Mouse (Mus musculus): ENCODE results near the gene Pi16. TPM values are rescaled to one million over a fixed set of nuclear protein-coding genes. Genes with fewer than 3 reads are reported as not detected.

Pi16 gene
- polyA plus RNA-seq, 1 experiment: 0.61 TPM

DNA sequence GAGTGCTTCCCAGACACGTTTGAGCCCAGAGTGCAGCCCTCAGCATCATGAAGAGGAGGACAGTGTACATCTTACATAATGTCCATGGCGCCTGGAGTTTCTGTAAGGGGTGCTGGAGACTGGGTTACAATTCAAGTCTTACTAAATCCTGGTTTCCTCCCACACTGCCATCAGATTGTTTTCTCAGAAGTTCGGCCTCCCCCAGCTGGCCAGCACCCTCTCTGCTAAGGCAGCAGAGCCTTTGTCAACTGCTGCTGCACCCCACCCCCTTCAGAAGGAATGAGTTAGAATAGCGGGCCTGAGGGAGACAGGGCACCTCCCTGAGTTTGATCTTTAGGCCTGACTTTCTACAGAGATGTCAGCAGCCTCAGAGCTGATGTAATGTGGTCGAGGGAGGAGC, 15.3 kb upstream of the Pi16 start:
- no peak overlapping the region for H3K4me3 ChIP-seq (ENCODE audit: insufficient read depth, low read length)
- TF ChIP-seq CTCF (IDR thresholded peaks at IDR 0.05; ENCODE audit: borderline replicate concordance, insufficient read depth, low read length): no peak
- no peak overlapping the region for H3K27ac ChIP-seq (ENCODE audit: insufficient read depth, low read length)
- peaks cover 8% of the 10 kb centered on the region for H3K4me1 ChIP-seq (ENCODE audit: control insufficient read depth, insufficient read depth, low read length)

DNA sequence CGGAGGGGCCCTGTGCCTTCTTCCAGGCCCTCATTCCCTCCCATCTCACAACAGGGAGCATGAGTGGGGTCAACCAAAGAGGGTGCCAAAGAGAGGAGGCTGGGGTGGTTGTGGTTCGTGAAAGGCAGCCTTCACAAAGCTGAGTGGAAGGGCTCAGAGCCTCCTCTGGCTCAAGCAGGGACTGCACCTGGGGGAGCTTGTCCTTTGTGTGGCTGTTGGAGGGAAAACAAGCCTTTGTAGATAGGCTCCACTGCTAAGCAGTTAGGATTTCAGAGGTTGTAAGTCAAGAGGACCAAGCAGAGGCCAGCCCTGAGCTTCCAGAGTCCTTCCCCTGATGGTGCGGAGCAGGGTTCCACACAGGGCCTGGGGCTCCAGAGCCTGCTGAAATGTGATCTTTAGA, 14.4 kb upstream of the Pi16 start:
- no peak overlapping the region for H3K27ac ChIP-seq (ENCODE audit: insufficient read depth, low read length)

DNA sequence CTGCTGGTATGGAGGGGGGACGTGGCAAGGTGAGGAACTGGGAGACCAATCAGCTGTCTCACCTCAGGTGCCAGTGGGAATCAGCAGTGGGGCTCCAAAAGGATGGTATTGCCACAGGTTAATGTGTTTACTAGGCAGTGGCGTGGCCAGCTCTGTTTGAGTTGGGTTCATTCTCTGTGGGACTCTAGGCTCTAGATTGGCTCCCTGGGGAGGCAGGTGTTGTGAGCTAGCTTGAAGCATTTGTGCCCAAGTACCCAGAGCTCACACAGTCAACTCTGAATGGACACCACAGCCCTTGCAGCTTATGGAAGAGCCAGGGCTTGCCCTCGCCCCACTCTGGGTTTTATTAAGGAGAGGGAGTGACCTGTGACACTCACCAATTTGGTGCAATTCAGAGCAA, 13.6 kb upstream of the Pi16 start:
- Histone ChIP-seq H3K27ac (ENCODE audit: insufficient read depth, low read length) (no peak overlapping the region), H3K4me1 (ENCODE audit: control insufficient read depth, insufficient read depth, low read length) (peaks cover 8% of the 10 kb centered on the region), H3K4me3 (ENCODE audit: insufficient read depth, low read length) (no peak overlapping the region)
- TF ChIP-seq CTCF (IDR thresholded peaks at IDR 0.05; ENCODE audit: borderline replicate concordance, insufficient read depth, low read length): no peak
- TF ChIP-seq POLR2A (IDR thresholded peaks at IDR 0.05; ENCODE audit: low read depth, low read length): no peak

More for the DNA sequence above, 14.4 kb upstream of the Pi16 start:
- peaks cover 8% of the 10 kb centered on the region for H3K4me1 ChIP-seq (ENCODE audit: control insufficient read depth, insufficient read depth, low read length)
- H3K4me3 ChIP-seq (ENCODE audit: insufficient read depth, low read length): no peak overlapping the region
- no peak for TF ChIP-seq CTCF (IDR thresholded peaks at IDR 0.05; ENCODE audit: borderline replicate concordance, insufficient read depth, low read length)
- no peak for TF ChIP-seq POLR2A (IDR thresholded peaks at IDR 0.05; ENCODE audit: low read depth, low read length)

DNA sequence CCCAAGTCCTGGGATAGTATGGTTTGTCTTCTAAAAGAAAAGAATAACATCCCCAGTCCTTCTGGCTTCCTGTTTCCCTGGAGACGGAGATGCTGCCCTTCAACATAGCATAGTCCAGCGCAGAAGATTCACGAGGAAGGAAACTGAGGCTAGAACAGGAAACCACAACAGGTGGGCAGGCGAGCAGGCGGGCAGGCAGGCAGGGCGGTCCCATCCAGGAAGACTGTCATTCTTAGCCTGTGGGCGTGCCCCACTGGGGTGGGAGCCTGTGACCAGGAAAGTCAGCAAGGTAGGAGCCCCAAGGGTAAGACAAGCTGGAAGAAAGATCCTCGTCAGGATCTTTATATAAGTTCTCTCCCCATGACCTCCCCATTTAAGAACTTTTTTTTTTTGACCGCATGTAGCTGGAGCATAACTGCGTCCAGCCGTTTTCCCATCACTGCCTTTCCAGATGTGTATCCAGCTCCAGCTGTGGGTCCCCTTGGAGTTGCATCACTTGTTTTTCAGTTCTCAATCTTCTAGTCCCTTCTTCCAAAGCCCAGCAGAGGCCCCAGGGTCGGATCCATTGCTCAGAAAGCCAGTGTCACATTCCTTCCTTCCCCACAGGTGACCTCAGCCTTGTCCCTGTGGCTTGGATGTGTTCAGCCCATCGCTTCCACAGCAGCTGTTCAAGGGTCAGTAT, 13.0 kb upstream of the Pi16 start:
- Histone ChIP-seq H3K4me1 (ENCODE audit: control insufficient read depth, insufficient read depth, low read length) (peaks cover 8% of the 10 kb centered on the region), H3K27ac (ENCODE audit: insufficient read depth, low read length) (no peak overlapping the region), H3K4me3 (ENCODE audit: insufficient read depth, low read length) (no peak overlapping the region)
- TF ChIP-seq CTCF (IDR thresholded peaks at IDR 0.05; ENCODE audit: borderline replicate concordance, insufficient read depth, low read length): no peak
- no peak for TF ChIP-seq POLR2A (IDR thresholded peaks at IDR 0.05; ENCODE audit: low read depth, low read length)

DNA sequence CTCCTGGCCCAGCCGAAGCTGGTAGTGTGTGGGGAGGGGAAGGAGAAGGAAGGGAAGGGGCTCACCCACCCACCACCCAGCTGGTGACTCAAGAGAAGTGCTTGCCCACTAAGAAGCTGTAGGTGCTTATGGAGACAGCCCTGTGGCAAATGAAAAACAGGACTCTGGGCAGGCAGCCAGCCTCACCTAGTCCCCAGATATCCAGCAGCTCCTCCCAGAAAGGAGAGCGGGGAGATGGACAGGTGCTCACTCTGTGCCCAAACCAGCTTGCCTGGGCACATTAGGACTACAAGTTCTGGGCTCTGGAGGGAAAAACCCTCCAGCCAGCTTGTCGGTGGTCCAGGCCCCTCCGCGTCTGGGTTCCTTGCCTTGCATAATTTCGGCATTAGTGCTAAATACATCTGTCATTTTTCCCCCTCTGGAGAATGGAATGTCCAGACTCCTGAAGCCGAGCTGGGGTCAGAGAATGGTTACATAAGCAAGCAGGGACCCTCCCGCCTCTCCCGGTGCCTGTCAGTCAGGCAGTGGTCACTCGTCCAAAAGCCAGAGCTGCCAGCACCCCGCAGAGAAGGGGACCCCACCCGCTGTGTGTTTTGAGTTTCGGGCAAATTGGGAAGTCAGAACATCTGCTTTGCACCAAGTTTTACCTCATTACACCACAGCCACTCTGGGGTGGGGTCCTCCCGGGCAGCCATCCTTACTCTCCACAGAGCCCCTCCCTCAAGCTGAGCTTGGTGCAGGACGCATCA, 12.2 kb upstream of the Pi16 start:
- H3K27ac ChIP-seq (ENCODE audit: insufficient read depth, low read length): no peak overlapping the region
- no peak overlapping the region for H3K4me3 ChIP-seq (ENCODE audit: insufficient read depth, low read length)
- peaks cover 8% of the 10 kb centered on the region for H3K4me1 ChIP-seq (ENCODE audit: control insufficient read depth, insufficient read depth, low read length)
- no peak for TF ChIP-seq CTCF (IDR thresholded peaks at IDR 0.05; ENCODE audit: borderline replicate concordance, insufficient read depth, low read length)
- TF ChIP-seq POLR2A (IDR thresholded peaks at IDR 0.05; ENCODE audit: low read depth, low read length): no peak

DNA sequence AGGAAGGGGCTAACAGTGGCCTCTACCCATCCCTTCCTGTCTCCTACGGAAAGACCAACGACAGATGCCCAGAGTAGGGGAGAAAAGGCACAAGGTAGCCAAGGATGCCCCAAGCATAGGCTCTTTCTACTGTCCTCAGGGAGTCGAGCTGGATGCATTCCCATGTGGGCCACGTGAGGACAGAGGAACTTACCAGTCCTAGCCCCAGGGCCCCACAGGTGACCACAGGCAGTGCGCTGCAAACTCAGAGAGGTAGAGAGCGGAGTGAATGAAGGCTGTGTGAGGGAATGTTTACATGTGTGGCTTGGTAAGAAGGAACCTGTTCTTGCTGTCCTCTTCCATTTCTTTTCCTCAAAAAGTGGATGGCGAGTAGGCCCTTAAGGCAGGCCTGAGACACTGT, 11.6 kb upstream of the Pi16 start:
- TF ChIP-seq POLR2A (IDR thresholded peaks at IDR 0.05; ENCODE audit: low read depth, low read length): no peak
- no peak for TF ChIP-seq CTCF (IDR thresholded peaks at IDR 0.05; ENCODE audit: borderline replicate concordance, insufficient read depth, low read length)
- peaks cover 8% of the 10 kb centered on the region for H3K4me1 ChIP-seq (ENCODE audit: control insufficient read depth, insufficient read depth, low read length)
- no peak overlapping the region for H3K27ac ChIP-seq (ENCODE audit: insufficient read depth, low read length)
- H3K4me3 ChIP-seq (ENCODE audit: insufficient read depth, low read length): no peak overlapping the region

DNA sequence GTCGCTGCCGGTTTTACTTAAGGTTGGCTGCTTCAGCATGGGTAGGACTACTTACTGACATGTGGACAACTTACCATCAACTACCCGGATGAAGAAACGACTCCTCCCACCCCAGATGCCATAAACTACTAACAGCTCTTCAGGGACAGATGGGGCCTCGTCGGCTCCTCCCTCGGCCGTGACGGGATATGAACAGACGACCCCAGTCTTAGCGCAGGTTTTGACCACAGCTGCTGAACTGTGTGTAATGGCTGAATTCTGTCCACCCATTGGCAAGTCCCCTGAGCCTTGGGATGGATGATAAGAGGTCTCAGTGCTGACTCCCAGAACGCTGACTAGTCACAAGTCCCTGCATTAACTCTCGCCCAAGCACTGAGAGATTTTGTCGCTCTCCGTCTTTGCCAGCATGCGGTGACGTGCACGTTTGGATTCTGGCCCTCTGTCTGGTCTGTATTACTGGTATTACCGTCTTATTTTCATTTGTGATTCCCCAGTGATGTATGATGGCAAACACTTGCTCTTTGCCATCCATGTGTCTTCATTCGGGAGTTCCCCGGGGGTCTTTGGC, 7.3 kb upstream of the Pi16 start:
- H3K4me3 ChIP-seq (ENCODE audit: insufficient read depth, low read length): no peak overlapping the region
- TF ChIP-seq CTCF (IDR thresholded peaks at IDR 0.05; ENCODE audit: borderline replicate concordance, insufficient read depth, low read length) (no peak), POLR2A (IDR thresholded peaks at IDR 0.05; ENCODE audit: low read depth, low read length) (no peak)

DNA sequence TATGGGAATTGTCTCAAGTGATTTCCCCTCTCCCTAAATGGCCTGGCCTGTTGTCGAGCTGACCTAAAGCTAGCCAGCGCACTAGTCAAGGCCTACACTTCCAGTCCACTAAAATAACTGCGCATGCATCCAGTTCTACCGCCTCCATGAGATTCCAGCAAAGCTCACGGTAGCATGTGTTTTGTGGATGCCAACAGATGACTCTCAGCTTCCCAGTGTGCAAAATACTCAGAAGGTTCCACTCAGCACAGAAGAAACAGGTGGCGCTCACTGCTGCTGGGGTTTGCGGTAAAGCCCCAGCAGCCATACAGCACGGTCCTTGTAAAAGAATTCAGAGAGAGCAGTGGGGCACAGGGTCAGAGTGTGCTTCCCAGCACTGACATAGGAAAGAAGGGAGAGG, 5.9 kb upstream of the Pi16 start:
- H3K4me1 ChIP-seq (ENCODE audit: control insufficient read depth, insufficient read depth, low read length): peaks cover 10% of the 10 kb centered on the region
- H3K27ac ChIP-seq (ENCODE audit: insufficient read depth, low read length): no peak overlapping the region
- TF ChIP-seq POLR2A (IDR thresholded peaks at IDR 0.05; ENCODE audit: low read depth, low read length): no peak
- no peak for TF ChIP-seq CTCF (IDR thresholded peaks at IDR 0.05; ENCODE audit: borderline replicate concordance, insufficient read depth, low read length)
- H3K4me3 ChIP-seq (ENCODE audit: insufficient read depth, low read length): no peak overlapping the region

More for the DNA sequence above, 7.3 kb upstream of the Pi16 start:
- Histone ChIP-seq H3K4me1 (ENCODE audit: control insufficient read depth, insufficient read depth, low read length) (0 out of 2 replicates have a peak, but pooled peaks cover 1% of the 10 kb centered on the region), H3K27ac (ENCODE audit: insufficient read depth, low read length) (no peak overlapping the region)

DNA sequence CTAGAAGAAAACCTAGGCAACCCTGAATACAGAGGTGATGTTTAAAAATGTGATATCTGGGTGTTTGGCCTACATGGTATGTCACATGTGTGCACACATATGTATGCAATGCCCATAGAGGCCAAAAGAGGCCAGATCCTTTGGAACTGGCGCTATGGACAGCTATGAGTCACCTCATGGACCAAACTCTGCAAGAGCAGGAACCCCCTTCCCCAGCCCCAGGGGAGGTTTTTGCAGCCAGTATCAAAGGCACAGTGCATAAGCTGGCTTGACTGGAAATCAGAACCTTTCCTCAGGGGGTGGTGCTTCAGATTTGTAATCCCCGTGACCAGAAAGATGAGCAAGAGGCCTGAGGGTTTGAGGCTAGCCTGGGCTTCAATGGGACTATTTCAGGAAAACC, 5.4 kb upstream of the Pi16 start:
- peaks cover 10% of the 10 kb centered on the region for H3K4me1 ChIP-seq (ENCODE audit: control insufficient read depth, insufficient read depth, low read length)
- TF ChIP-seq CTCF (IDR thresholded peaks at IDR 0.05; ENCODE audit: borderline replicate concordance, insufficient read depth, low read length): no peak
- TF ChIP-seq POLR2A (IDR thresholded peaks at IDR 0.05; ENCODE audit: low read depth, low read length): no peak
- H3K27ac ChIP-seq (ENCODE audit: insufficient read depth, low read length): no peak overlapping the region
- no peak overlapping the region for H3K4me3 ChIP-seq (ENCODE audit: insufficient read depth, low read length)

DNA sequence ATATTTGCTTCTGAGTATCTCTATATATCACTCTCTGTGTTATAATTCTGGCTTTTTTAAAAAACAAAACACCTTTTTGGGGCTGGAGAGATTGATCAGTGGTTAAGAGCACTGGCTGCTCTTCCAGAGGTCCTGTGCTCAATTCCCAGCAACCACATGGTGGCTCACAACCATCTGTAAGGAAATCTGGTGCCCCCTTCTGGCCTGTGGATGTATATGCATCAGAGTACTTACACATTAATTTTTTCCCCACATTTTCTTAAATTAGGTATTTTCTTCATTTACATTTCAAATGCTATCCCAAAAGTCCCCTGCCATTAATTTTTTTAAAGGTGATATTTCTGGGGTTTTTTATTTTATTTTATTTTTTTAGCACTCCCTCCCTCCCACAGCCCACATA, 4.2 kb upstream of the Pi16 start:
- Histone ChIP-seq H3K4me1 (ENCODE audit: control insufficient read depth, insufficient read depth, low read length) (peaks cover 10% of the 10 kb centered on the region), H3K27ac (ENCODE audit: insufficient read depth, low read length) (no peak overlapping the region), H3K4me3 (ENCODE audit: insufficient read depth, low read length) (no peak overlapping the region)
- TF ChIP-seq POLR2A (IDR thresholded peaks at IDR 0.05; ENCODE audit: low read depth, low read length): no peak
- TF ChIP-seq CTCF (IDR thresholded peaks at IDR 0.05; ENCODE audit: borderline replicate concordance, insufficient read depth, low read length): no peak

All from embryonic fibroblast, embryonic 13.5 days (primary cell).